Mouse (Mus musculus) embryonic facial prominence, embryonic 15.5 days (tissue): ENCODE results near the gene Cma2. TPM values are rescaled to one million over a fixed set of nuclear protein-coding genes. Genes with fewer than 3 reads are reported as not detected.

Source experiments
- polyA plus RNA-seq: library from polyadenylated mRNA; unstranded; fragments of >200 nt; fragmentation: Nextera tagmentation; extraction: Ambion mirVana; gene quantifications from 2 replicates; pipeline ENCODE4 v1.2.1, GENCODE M21; 2015

The Cma2 gene
- polyA plus RNA-seq, 1 experiment from 2014 or later: 0.88 TPM

Other genes with a start within 250 kb of the Cma2 start
- 27.3 and 28.0 TPM in 2 replicates for gene Tgm1, start 237.1 kb upstream of the Cma2 start, polyA plus RNA-seq
- 30.3 and 33.8 TPM in 2 replicates for gene Rabggta, start 228.7 kb upstream of the Cma2 start, polyA plus RNA-seq
- 87.3 and 90.0 TPM in 2 replicates for gene Dhrs1, start 205.3 kb upstream of the Cma2 start, polyA plus RNA-seq
- gene Nop9, start 205.3 kb upstream of the Cma2 start, polyA plus RNA-seq: 37.3 and 39.0 TPM in 2 replicates
- gene Cideb, start 192.5 kb upstream of the Cma2 start, polyA plus RNA-seq: 0.47 and 0.60 TPM in 2 replicates
- gene Ltb4r2, start 189.6 kb upstream of the Cma2 start, polyA plus RNA-seq: 0.95 and 1.4 TPM in 2 replicates
- 1.8 and 2.1 TPM in 2 replicates for gene Ltb4r1, start 185.0 kb upstream of the Cma2 start, polyA plus RNA-seq
- gene Adcy4, start 166.9 kb upstream of the Cma2 start, polyA plus RNA-seq: 17.4 and 22.2 TPM in 2 replicates
- gene Ripk3, start 162.1 kb upstream of the Cma2 start, polyA plus RNA-seq: 34.5 and 41.3 TPM in 2 replicates
- 106 and 115 TPM in 2 replicates for gene Nfatc4, start 127.8 kb upstream of the Cma2 start, polyA plus RNA-seq
- gene Nynrin, start 97.0 kb upstream of the Cma2 start, polyA plus RNA-seq: 20.8 and 25.0 TPM in 2 replicates
- 0.33 and 0.35 TPM in 2 replicates for gene Cbln3, start 66.6 kb upstream of the Cma2 start, polyA plus RNA-seq
- 18.8 and 19.9 TPM in 2 replicates for gene Khnyn, start 66.0 kb upstream of the Cma2 start, polyA plus RNA-seq
- 73.9 and 79.1 TPM in 2 replicates for gene Sdr39u1, start 50.7 kb upstream of the Cma2 start, polyA plus RNA-seq
- gene Cma1, start 6.3 kb upstream of the Cma2 start, polyA plus RNA-seq: 320 and 374 TPM in 2 replicates
- 0.38 and 0.65 TPM in 2 replicates for gene Mcpt1, start 67.0 kb downstream of the Cma2 start, polyA plus RNA-seq
- gene Mcpt9, start 79.5 kb downstream of the Cma2 start, polyA plus RNA-seq: not detected in 2 replicates
- gene Mcpt2, start 91.1 kb downstream of the Cma2 start, polyA plus RNA-seq: 3.2 and 3.6 TPM in 2 replicates
- gene Mcpt4, start 111.3 kb downstream of the Cma2 start, polyA plus RNA-seq: 25.7 and 32.1 TPM in 2 replicates
- gene Mcpt8, start 134.3 kb downstream of the Cma2 start, polyA plus RNA-seq: 1.5 and 2.2 TPM in 2 replicates
- 0.28 and 0.67 TPM in 2 replicates for gene Ctsg, start 151.6 kb downstream of the Cma2 start, polyA plus RNA-seq
- gene Gzme, start 169.6 kb downstream of the Cma2 start, polyA plus RNA-seq: not detected in 2 replicates
- gene Gzmd, start 181.6 kb downstream of the Cma2 start, polyA plus RNA-seq: not detected in 2 replicates
- not detected in 2 replicates for gene Gzmg, start 208.6 kb downstream of the Cma2 start, polyA plus RNA-seq
- gene Gzmn, start 223.6 kb downstream of the Cma2 start, polyA plus RNA-seq: not detected in 2 replicates